Mouse (Mus musculus): ENCODE data around the gene Gm340. TPM values are rescaled to one million over a fixed set of nuclear protein-coding genes. Genes with fewer than 3 reads are reported as not detected.

Gm340 gene
- total and polyA plus RNA-seq, 3 experiments: 3.3 to 5.3 (median 4.5) TPM

DNA sequence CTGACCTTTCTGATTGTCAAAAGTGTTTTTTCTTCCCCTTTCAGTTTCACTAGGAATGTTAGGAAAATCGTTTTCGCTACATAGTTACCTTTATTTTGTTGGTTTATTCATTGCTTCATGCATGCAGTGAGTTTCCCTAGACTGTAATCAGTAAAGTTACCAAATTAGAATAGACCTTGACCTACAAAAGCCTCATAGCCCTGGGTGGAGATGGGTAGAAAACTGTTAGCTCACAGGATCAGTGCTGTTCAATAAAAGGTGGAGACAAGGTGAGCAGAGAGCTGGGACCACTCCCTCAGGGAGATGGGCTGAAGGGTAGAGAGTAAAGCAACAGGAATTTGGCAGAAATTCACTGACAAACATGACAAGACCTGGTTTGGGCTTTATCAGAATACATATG is 8.5 kb upstream of the Gm340 start:
- dilution Hi-C loops (cut with MboI; ENCODE audit: extremely low pct_ligation_motif_present, extremely low pct_unique_long_range_greater_than_20kb, low sequenced_read_pairs): no loop called here

GRCm38 (mm10) chr19:41577576-41577975 is 4.6 kb upstream of the Gm340 start:
- dilution Hi-C loops (cut with MboI; ENCODE audit: extremely low pct_ligation_motif_present, extremely low pct_unique_long_range_greater_than_20kb, low sequenced_read_pairs): no loop called here
- in situ Hi-C loops (cut with MboI; ENCODE audit: low pct_ligation_motif_present, low pct_unique_long_range_greater_than_20kb, low sequenced_read_pairs): no loop called here

More for the DNA sequence above, 8.5 kb upstream of the Gm340 start:
- in situ Hi-C loops (cut with MboI; ENCODE audit: low pct_ligation_motif_present, low pct_unique_long_range_greater_than_20kb, low sequenced_read_pairs): no loop called here
- no peaks in the 10 kb centered on the region for H3K27me3 ChIP-seq (replicated peaks)
- H3K9me3 ChIP-seq (replicated peaks; ENCODE audit: low read length): no peaks in the 10 kb centered on the region
- H3K36me3 ChIP-seq (replicated peaks in 1 of 2; ENCODE audit: control insufficient read depth in 1 of 2, insufficient read depth in 1 of 2, low read length in 1 of 2): peaks cover 0 to 21% of the 10 kb centered on the region in 2 experiments
- no peak for TF ChIP-seq USF1 (IDR thresholded peaks at IDR 0.05; ENCODE audit: low read depth, low read length)
- no peak for TF ChIP-seq MAZ (IDR thresholded peaks at IDR 0.05; ENCODE audit: low read depth, low read length)
- TF ChIP-seq MXI1 (IDR thresholded peaks at IDR 0.05; ENCODE audit: low read depth, low read length): no peak
- TF ChIP-seq POLR2AphosphoS2 (IDR thresholded peaks at IDR 0.05; ENCODE audit: low read depth, low read length): no peak
- TF ChIP-seq EP300 (IDR thresholded peaks at IDR 0.05; ENCODE audit: low read length): no peak
- TF ChIP-seq BHLHE40 (IDR thresholded peaks at IDR 0.05; ENCODE audit: low read depth, low read length): no peak
- TF ChIP-seq ETS1 (conservative IDR thresholded peaks at IDR 0.05; ENCODE audit: low read depth, low read length): no peak
- TF ChIP-seq MEF2A (IDR thresholded peaks at IDR 0.05; ENCODE audit: borderline replicate concordance, low read depth, low read length): no peak
- no peak overlapping the region for H3K4me3 ChIP-seq (replicated peaks in 1 of 3; ENCODE audit: low read depth in 2 of 3, low read length in 2 of 3, poor library complexity in 1 of 3)
- H3K79me2 ChIP-seq (replicated peaks; ENCODE audit: control insufficient read depth, extremely low read depth, insufficient read depth, poor library complexity, severe bottlenecking): no peaks in the 10 kb centered on the region
- H3K9ac ChIP-seq (ENCODE audit: insufficient read depth, low read depth): no peak overlapping the region
- no peak overlapping the region for H3K4me2 ChIP-seq (ENCODE audit: insufficient read depth, low read depth, poor library complexity, severe bottlenecking)
- peaks cover 3 to 15% of the 10 kb centered on the region in 2 experiments; a peak in 3 of 4 replicates for H3K4me1 ChIP-seq (ENCODE audit: control insufficient read depth in 1 of 2, insufficient read depth in 2 of 2)
- no peak overlapping the region for H3K27ac ChIP-seq (ENCODE audit: insufficient read depth, low read depth)
- DNase-seq (ENCODE audit: extremely low read depth): no peak

More at GRCm38 (mm10) chr19:41577576-41577975, 4.6 kb upstream of the Gm340 start:
- no peaks in the 10 kb centered on the region for H3K27me3 ChIP-seq (replicated peaks)
- H3K9ac ChIP-seq (ENCODE audit: insufficient read depth, low read depth): no peak overlapping the region
- H3K4me1 ChIP-seq (ENCODE audit: control insufficient read depth in 1 of 2, insufficient read depth in 2 of 2): peaks cover 3 to 11% of the 10 kb centered on the region in 2 experiments; a peak in 3 of 4 replicates
- no peak overlapping the region for H3K27ac ChIP-seq (ENCODE audit: insufficient read depth, low read depth)
- TF ChIP-seq GABPA (IDR thresholded peaks at IDR 0.05; ENCODE audit: insufficient replicate concordance, low read depth, low read length) (no peak), ELF1 (IDR thresholded peaks at IDR 0.05; ENCODE audit: low read depth, low read length) (no peak), CHD1 (IDR thresholded peaks at IDR 0.05; ENCODE audit: low read depth, low read length) (no peak), SMC3 (IDR thresholded peaks at IDR 0.05; ENCODE audit: low read depth, low read length) (no peak), NRF1 (IDR thresholded peaks at IDR 0.05; ENCODE audit: low read depth, low read length) (no peak), E2F4 (IDR thresholded peaks at IDR 0.05; ENCODE audit: insufficient replicate concordance, low read depth, low read length) (no peak), PAX5 (IDR thresholded peaks at IDR 0.05; ENCODE audit: low read length) (no peak), RCOR1 (conservative IDR thresholded peaks at IDR 0.05; ENCODE audit: low read depth, low read length) (no peak), ETS1 (conservative IDR thresholded peaks at IDR 0.05; ENCODE audit: low read depth, low read length) (no peak), POLR2A (IDR thresholded peaks at IDR 0.05; ENCODE audit: low read depth, low read length) (no peak), ZKSCAN1 (IDR thresholded peaks at IDR 0.05; ENCODE audit: borderline replicate concordance, low read depth, low read length) (no peak), SIN3A (IDR thresholded peaks at IDR 0.05; ENCODE audit: low read length) (no peak), BHLHE40 (IDR thresholded peaks at IDR 0.05; ENCODE audit: low read depth, low read length) (no peak), MAX (IDR thresholded peaks at IDR 0.05; ENCODE audit: low read length) (no peak), CTCF (conservative IDR thresholded peaks at IDR 0.05 in 1 of 2, IDR thresholded peaks at IDR 0.05 in 1 of 2; ENCODE audit: low read depth in 2 of 2, low read length in 2 of 2) (no peak)
- H3K4me2 ChIP-seq (ENCODE audit: insufficient read depth, low read depth, poor library complexity, severe bottlenecking): no peak overlapping the region
- peaks cover 10 to 39% of the 10 kb centered on the region in 2 experiments for H3K36me3 ChIP-seq (replicated peaks in 1 of 2; ENCODE audit: control insufficient read depth in 1 of 2, insufficient read depth in 1 of 2, low read length in 1 of 2)
- H3K9me3 ChIP-seq (replicated peaks; ENCODE audit: low read length): no peaks in the 10 kb centered on the region
- DNase-seq (ENCODE audit: extremely low read depth): no peak
- no peak overlapping the region for H3K4me3 ChIP-seq (replicated peaks in 1 of 3; ENCODE audit: low read depth in 2 of 3, low read length in 2 of 3, poor library complexity in 1 of 3)
- H3K79me2 ChIP-seq (replicated peaks; ENCODE audit: control insufficient read depth, extremely low read depth, insufficient read depth, poor library complexity, severe bottlenecking): no peaks in the 10 kb centered on the region
